Comparison of ENCODE assay signal across 8 mouse cellular contexts in the genomic region with DNA sequence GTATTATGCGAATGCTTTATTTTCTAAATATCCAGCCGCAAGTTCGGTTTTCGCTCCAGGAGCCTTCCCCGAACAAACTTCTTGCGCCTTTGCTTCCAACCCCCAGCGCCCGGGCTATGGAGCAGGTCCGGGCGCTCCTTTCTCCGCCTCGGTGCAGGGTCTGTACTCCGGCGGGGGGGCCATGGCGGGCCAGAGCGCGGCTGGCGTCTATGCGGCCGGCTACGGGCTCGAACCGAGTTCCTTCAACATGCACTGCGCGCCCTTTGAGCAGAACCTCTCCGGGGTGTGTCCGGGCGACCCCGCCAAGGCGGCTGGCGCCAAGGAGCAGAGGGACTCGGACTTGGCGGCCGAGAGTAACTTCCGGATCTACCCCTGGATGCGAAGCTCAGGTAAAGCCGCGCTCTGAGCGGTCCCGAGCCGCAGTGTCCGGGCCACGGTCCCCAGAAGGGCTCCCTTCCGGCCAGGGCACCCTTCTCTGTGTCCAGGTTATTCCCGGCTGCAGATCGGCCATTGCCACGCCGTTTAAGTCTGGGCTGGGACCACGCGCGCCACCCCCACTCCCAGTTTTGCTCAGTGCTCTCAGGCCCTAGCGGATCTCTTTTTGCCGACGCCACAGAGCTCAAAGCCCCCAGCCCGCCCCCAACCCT. TPM values are rescaled to one million over a fixed set of nuclear protein-coding genes. Genes with fewer than 3 reads are reported as not detected.
DNase-seq lines count a peak whose midpoint lies in the region; ATAC-seq and TF ChIP-seq lines count a peak whose summit lies in the region.

No protein-coding gene starts in this region.

- H3K9me3 ChIP-seq in lung, embryonic 14.5 days (ENCODE audit: low read depth, low read length) = no peaks in the 10 kb centered on the region
- H3K9me3 ChIP-seq in embryonic facial prominence, embryonic 11.5 days (replicated peaks; ENCODE audit: control insufficient read depth, low read length) = no peaks in the 10 kb centered on the region
- no peaks in the 10 kb centered on the region for H3K9me3 ChIP-seq in midbrain, postnatal 0 days (ENCODE audit: low read length)

- peak; percentile 42 for DNase-seq in lung, embryonic 14.5 days
- no peak for DNase-seq in lung, postnatal 14 days
- no peak for DNase-seq in embryonic facial prominence, embryonic 11.5 days (ENCODE audit: low spot score)
- DNase-seq in kidney, adult 18-20 months = peak; percentile 85
- DNase-seq in midbrain, postnatal 0 days (ENCODE audit: low spot score) = no peak
- no peak for DNase-seq in right cerebral cortex, adult 2 months (ENCODE audit: low spot score in 2 of 2)
- DNase-seq in thymus, postnatal 14 days = no peak
- no peak for DNase-seq in layer of hippocampus, adult 2 months (ENCODE audit: low spot score in 2 of 2)

- H3K4me3 ChIP-seq in lung, embryonic 14.5 days (ENCODE audit: low read depth, low read length) = peak overlapping the region; percentile 48
- no peak overlapping the region for H3K4me3 ChIP-seq in embryonic facial prominence, embryonic 11.5 days (ENCODE audit: low read depth, low read length)
- H3K4me3 ChIP-seq in midbrain, postnatal 0 days (ENCODE audit: low read depth, low read length) = peak overlapping the region; percentile 9; the same call in 1 of the 2 replicates
- no peak overlapping the region for H3K4me3 ChIP-seq in layer of hippocampus, adult 2 months

- H3K4me2 ChIP-seq in lung, embryonic 14.5 days = peak overlapping the region; percentile 86
- H3K4me2 ChIP-seq in embryonic facial prominence, embryonic 11.5 days (ENCODE audit: low read depth, low read length) = peak overlapping the region; percentile 21; the same call in 1 of the 2 replicates
- no peak overlapping the region for H3K4me2 ChIP-seq in midbrain, postnatal 0 days (ENCODE audit: low read depth, low read length, poor library complexity, severe bottlenecking)

- peak overlapping the region; percentile 63; the same call in 1 of the 2 replicates for H3K27ac ChIP-seq in lung, embryonic 14.5 days (ENCODE audit: low read depth)
- H3K27ac ChIP-seq in embryonic facial prominence, embryonic 11.5 days (replicated peaks; ENCODE audit: low read depth, low read length) = no peak overlapping the region
- H3K27ac ChIP-seq in midbrain, postnatal 0 days (ENCODE audit: low read depth, low read length) = no peak overlapping the region
- H3K27ac ChIP-seq in layer of hippocampus, adult 2 months = no peak overlapping the region

- peaks cover 88% of the 10 kb centered on the region for H3K27me3 ChIP-seq in lung, embryonic 14.5 days (ENCODE audit: insufficient read depth, low read length)
- H3K27me3 ChIP-seq in embryonic facial prominence, embryonic 11.5 days (ENCODE audit: control insufficient read depth, insufficient read depth, low read length) = peaks cover 91% of the 10 kb centered on the region
- peaks cover 80% of the 10 kb centered on the region for H3K27me3 ChIP-seq in midbrain, postnatal 0 days (ENCODE audit: insufficient read depth, low read length)

- peak overlapping the region; percentile 56 for H3K9ac ChIP-seq in lung, embryonic 14.5 days
- no peak overlapping the region for H3K9ac ChIP-seq in embryonic facial prominence, embryonic 11.5 days (replicated peaks; ENCODE audit: low read length)
- H3K9ac ChIP-seq in midbrain, postnatal 0 days (replicated peaks; ENCODE audit: low read length, poor library complexity, severe bottlenecking) = no peak overlapping the region

- under 1% methylated on average over 55 of the region's 55 CpGs for WGBS in lung, embryonic 14.5 days
- WGBS in embryonic facial prominence, embryonic 11.5 days = under 1% methylated on average over 54 of the region's 55 CpGs
- WGBS in midbrain, postnatal 0 days = 1% methylated on average over 50 of the region's 55 CpGs

- H3K4me1 ChIP-seq in lung, embryonic 14.5 days (ENCODE audit: insufficient read depth) = 0 out of 2 replicates have a peak, but pooled peaks cover 3% of the 10 kb centered on the region
- no peaks in the 10 kb centered on the region for H3K4me1 ChIP-seq in embryonic facial prominence, embryonic 11.5 days (ENCODE audit: control insufficient read depth, insufficient read depth, low read length)
- no peaks in the 10 kb centered on the region for H3K4me1 ChIP-seq in midbrain, postnatal 0 days (ENCODE audit: insufficient read depth, low read length)

- TF ChIP-seq CTCF in lung, embryonic 14.5 days (IDR thresholded peaks at IDR 0.05; ENCODE audit: low read depth) = no peak
- TF ChIP-seq CTCF in midbrain, postnatal 0 days (IDR thresholded peaks at IDR 0.05) = no peak
- no peak for TF ChIP-seq CTCF in layer of hippocampus, adult 2 months (conservative IDR thresholded peaks at IDR 0.05)

- H3K36me3 ChIP-seq in lung, embryonic 14.5 days (ENCODE audit: insufficient read depth) = no peaks in the 10 kb centered on the region
- no peaks in the 10 kb centered on the region for H3K36me3 ChIP-seq in embryonic facial prominence, embryonic 11.5 days (replicated peaks; ENCODE audit: control insufficient read depth, insufficient read depth, low read depth, low read length)
- H3K36me3 ChIP-seq in midbrain, postnatal 0 days (ENCODE audit: insufficient read depth, low read length) = no peaks in the 10 kb centered on the region

- no peak for ATAC-seq in lung, embryonic 14.5 days (ENCODE audit: insufficient read depth)
- ATAC-seq in embryonic facial prominence, embryonic 11.5 days (replicated peaks; ENCODE audit: insufficient number of reproducible peaks, low FRiP score, low TSS enrichment, low read depth) = no peak
- no peak for ATAC-seq in midbrain, postnatal 0 days (ENCODE audit: low FRiP score)

RNA-seq across cellular contexts. Expression of gene Hoxb7, which starts 0.4 kb away (rescaled TPM):
- 2.1 and 3.5 TPM in 2 replicates for polyA plus RNA-seq in lung, embryonic 14.5 days (2014; fragmentation: Nextera tagmentation; extraction: Ambion mirVana)
- 0.15 and 0.54 TPM in 2 replicates for polyA plus RNA-seq in embryonic facial prominence, embryonic 11.5 days (2014; fragmentation: Nextera tagmentation; extraction: Ambion mirVana)
- total RNA-seq in midbrain, postnatal 0 days (2014; rRNA removed) = 0.19 TPM in 1 of 2 replicates, not detected in the other
- polyA plus RNA-seq in midbrain, postnatal 0 days (2015; fragmentation: Nextera tagmentation; extraction: Ambion mirVana) = not detected in 2 replicates
- total RNA-seq in layer of hippocampus, adult 2 months (2021) = not detected

RNA-seq across cellular contexts. Expression of gene Hoxb8, which starts 5.2 kb away (rescaled TPM):
- 0.99 and 1.4 TPM in 2 replicates for polyA plus RNA-seq in lung, embryonic 14.5 days (2014; fragmentation: Nextera tagmentation; extraction: Ambion mirVana)
- 0.40 and 0.63 TPM in 2 replicates for polyA plus RNA-seq in embryonic facial prominence, embryonic 11.5 days (2014; fragmentation: Nextera tagmentation; extraction: Ambion mirVana)
- total RNA-seq in midbrain, postnatal 0 days (2014; rRNA removed) = 3.4 TPM in 1 of 2 replicates, not detected in the other
- polyA plus RNA-seq in midbrain, postnatal 0 days (2015; fragmentation: Nextera tagmentation; extraction: Ambion mirVana) = not detected in 2 replicates
- not detected for total RNA-seq in layer of hippocampus, adult 2 months (2021)

RNA-seq across cellular contexts. Expression of gene Hoxb6, which starts 5.4 kb away (rescaled TPM):
- 19.7 and 24.4 TPM in 2 replicates for polyA plus RNA-seq in lung, embryonic 14.5 days (2014; fragmentation: Nextera tagmentation; extraction: Ambion mirVana)
- 0.73 and 1.2 TPM in 2 replicates for polyA plus RNA-seq in embryonic facial prominence, embryonic 11.5 days (2014; fragmentation: Nextera tagmentation; extraction: Ambion mirVana)
- total RNA-seq in midbrain, postnatal 0 days (2014; rRNA removed) = 0.22 TPM in 1 of 2 replicates, not detected in the other
- not detected in 2 replicates for polyA plus RNA-seq in midbrain, postnatal 0 days (2015; fragmentation: Nextera tagmentation; extraction: Ambion mirVana)
- total RNA-seq in layer of hippocampus, adult 2 months (2021) = not detected

RNA-seq across cellular contexts. Expression of gene Hoxb9, which starts 15.6 kb away (rescaled TPM):
- polyA plus RNA-seq in lung, embryonic 14.5 days (2014; fragmentation: Nextera tagmentation; extraction: Ambion mirVana) = 0.08 and 0.22 TPM in 2 replicates
- polyA plus RNA-seq in embryonic facial prominence, embryonic 11.5 days (2014; fragmentation: Nextera tagmentation; extraction: Ambion mirVana) = 0.38 and 0.63 TPM in 2 replicates
- not detected in 2 replicates for total RNA-seq in midbrain, postnatal 0 days (2014; rRNA removed)
- polyA plus RNA-seq in midbrain, postnatal 0 days (2015; fragmentation: Nextera tagmentation; extraction: Ambion mirVana) = not detected in 2 replicates
- not detected for total RNA-seq in layer of hippocampus, adult 2 months (2021)

RNA-seq across cellular contexts. Expression of gene Hoxb5, which starts 16.3 kb away (rescaled TPM):
- 65.9 and 76.1 TPM in 2 replicates for polyA plus RNA-seq in lung, embryonic 14.5 days (2014; fragmentation: Nextera tagmentation; extraction: Ambion mirVana)
- 0.67 and 2.0 TPM in 2 replicates for polyA plus RNA-seq in embryonic facial prominence, embryonic 11.5 days (2014; fragmentation: Nextera tagmentation; extraction: Ambion mirVana)
- total RNA-seq in midbrain, postnatal 0 days (2014; rRNA removed) = 1.5 TPM in 1 of 2 replicates, not detected in the other
- polyA plus RNA-seq in midbrain, postnatal 0 days (2015; fragmentation: Nextera tagmentation; extraction: Ambion mirVana) = not detected in 2 replicates
- not detected for total RNA-seq in layer of hippocampus, adult 2 months (2021)

Comparison
In these comparisons a context has a peak if more than half of its experiments do, and no peak if none do; other contexts are left out.
1. DNase-seq: peak in lung, embryonic 14.5 days (single experiment) and kidney, adult 18-20 months (single experiment); none in lung, postnatal 14 days (single experiment), embryonic facial prominence, embryonic 11.5 days (single experiment), midbrain, postnatal 0 days (single experiment), right cerebral cortex, adult 2 months (0 of 2), thymus, postnatal 14 days (single experiment) and layer of hippocampus, adult 2 months (0 of 2).
2. H3K4me3 ChIP-seq: peak in lung, embryonic 14.5 days (single experiment) and midbrain, postnatal 0 days (single experiment); none in embryonic facial prominence, embryonic 11.5 days (single experiment) and layer of hippocampus, adult 2 months (single experiment).